Mouse (Mus musculus): ENCODE data around the gene Alkbh3.

Alkbh3 gene

DNA sequence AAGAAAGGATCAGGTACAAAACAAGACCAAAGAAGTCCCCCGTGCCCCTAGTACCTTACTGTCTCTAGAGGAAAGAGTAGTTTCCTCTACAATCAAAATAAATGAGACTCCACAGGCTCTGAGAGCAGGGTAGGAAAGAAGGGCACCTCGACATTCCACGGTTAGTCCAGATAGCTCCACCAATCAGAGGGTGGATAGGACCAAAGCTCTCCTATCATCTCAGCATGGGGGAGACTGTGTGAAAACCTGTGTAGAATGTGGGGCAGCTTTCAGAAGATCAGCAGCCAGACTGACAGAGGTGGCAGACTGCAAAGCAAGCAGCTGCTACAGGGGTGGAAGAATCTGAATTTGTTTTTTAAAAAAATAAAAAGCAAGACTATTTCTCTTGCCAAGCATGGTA, 17.8 kb downstream of the Alkbh3 start:
- no peak for DNase-seq (ENCODE audit: low spot score in 2 of 2)

DNA sequence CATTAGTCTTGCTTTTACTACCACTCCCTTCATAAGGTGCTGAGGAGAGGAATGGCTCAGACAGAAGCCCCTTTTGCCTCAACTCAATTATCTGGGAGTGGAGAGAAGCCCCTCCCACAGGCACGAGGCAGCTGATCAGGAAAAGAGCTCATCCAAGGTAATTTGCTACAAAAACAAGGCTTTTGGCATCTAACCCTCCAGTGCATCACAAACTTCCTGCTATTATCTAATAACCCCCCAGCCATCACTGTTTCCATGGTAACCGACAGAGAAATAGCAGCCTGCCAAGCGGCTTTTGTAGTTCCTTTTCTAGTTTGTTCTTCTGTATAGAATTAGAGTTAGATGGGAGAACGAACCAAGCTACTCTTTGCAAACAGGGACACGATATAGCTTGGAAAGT, 18.3 kb downstream of the Alkbh3 start:
- peak; percentile 44 to 54 for DNase-seq (ENCODE audit: low spot score in 2 of 2)

DNA sequence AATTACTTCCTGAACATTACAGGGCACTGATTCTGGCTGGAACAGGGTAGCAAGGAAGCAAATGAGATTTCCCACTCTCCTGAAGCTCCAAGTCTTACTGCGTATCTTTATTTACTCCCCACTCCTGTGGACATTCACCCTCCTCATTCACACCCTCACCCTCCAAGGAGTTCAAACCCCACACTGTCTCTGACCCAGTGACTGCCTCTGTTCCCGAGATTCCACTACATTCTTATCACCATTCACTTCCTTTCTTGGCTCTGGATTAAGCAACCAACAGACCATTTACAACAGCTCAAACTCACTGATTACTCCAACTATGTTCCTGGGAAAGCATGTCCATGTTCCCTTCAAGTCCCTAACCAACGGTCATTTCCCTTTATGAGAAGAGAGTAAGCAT, 19.3 kb downstream of the Alkbh3 start:
- DNase-seq (ENCODE audit: low spot score in 2 of 2), result no peak

DNA sequence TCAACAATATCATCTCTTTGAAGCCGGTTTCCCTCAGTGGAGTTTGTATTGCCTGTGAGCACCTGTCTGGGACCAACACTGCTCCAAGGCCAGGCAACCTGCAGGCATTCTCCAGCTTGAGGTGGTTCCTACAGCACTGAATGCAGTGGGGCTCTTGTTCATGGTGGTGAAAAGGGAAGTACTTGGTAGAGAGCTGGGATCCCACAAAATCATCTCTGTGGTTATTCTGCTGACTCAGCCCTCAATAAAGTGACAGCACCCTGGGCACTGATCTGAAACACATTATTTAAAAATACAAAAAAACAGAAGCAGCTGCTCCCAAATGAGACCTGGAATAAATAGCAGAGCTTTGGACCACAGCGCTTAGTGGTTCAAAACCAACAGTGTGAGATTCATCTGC, 22.2 kb downstream of the Alkbh3 start:
- DNase-seq (ENCODE audit: low spot score in 2 of 2), result no peak

DNA sequence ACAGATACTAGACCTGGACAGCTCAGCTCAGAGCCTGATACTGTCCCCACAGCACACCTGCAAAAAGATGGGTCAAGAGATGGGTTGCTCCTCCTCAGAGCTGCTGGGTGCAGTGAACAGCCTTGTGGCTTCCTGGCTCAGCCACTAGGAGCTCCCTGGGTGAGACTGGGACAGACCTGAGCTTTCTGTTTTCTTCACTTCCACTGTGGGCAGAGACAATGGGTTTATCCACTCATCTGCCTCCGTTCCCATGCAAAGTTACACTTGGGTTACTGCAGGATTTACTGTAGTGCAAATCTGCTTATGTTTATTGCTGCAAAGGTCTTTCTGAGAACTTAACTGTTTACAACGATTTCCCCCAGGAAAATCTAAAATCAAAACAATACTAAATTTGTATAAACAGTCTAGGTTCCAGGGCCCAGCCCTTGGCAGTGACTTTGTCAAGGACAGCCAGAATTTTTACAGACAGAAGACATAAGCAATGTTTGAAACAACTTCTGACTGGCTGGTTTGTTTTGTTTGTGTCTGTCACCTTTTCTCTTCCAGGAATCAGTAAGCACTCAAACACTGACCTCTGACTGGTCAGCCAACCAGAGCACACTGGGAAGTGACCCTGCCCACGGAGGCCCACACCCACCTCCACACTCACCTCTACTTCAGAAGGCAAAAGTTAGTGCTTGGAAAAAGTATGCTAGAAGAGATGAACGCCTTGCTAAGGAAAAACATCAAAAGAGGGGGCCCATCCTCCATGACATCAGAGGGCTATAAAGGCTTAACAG, 28.0 kb downstream of the Alkbh3 start:
- no peak for DNase-seq (ENCODE audit: low spot score in 2 of 2)

DNA sequence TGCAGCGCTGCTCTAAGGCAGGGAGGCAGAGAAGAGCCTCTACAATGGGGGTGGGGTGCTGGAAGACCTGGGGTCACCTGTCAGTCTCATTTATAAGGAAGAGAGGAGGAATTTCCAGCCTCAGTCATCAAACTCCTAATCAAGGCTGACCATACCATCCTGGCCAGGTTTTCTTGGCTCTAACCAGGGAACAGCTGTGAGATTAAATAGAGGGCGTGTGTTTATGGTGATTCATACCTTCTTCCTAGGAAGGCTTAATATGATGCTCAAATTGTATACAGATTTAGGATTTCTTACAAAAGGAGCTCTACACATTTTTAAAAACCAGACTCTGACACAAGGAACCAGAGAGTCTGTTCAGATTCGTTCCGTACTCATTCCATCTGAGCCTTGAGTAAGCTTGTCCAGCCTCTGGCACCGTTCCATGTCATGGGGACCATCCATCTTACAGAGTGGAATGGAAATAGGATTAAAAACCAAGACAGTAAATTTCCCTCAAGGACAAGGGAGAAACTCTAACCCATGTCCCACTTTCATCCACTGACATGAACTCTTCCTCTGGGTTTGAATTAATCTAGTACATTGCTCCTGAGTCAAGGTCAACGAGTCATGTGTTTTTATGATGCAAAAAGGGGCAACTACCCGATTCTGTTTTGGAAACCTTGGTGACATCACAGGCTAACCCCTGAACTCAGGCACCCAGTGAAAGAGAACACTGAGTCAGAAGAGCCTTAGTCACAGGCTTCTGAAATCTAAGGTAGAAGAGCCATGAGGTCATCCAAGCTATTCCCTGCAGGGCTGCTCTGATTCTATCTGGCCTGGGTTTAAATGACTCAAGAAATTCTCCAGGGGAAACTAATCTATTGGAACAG, 31.1 kb downstream of the Alkbh3 start:
- DNase-seq (ENCODE audit: low spot score in 2 of 2), result no peak

DNA sequence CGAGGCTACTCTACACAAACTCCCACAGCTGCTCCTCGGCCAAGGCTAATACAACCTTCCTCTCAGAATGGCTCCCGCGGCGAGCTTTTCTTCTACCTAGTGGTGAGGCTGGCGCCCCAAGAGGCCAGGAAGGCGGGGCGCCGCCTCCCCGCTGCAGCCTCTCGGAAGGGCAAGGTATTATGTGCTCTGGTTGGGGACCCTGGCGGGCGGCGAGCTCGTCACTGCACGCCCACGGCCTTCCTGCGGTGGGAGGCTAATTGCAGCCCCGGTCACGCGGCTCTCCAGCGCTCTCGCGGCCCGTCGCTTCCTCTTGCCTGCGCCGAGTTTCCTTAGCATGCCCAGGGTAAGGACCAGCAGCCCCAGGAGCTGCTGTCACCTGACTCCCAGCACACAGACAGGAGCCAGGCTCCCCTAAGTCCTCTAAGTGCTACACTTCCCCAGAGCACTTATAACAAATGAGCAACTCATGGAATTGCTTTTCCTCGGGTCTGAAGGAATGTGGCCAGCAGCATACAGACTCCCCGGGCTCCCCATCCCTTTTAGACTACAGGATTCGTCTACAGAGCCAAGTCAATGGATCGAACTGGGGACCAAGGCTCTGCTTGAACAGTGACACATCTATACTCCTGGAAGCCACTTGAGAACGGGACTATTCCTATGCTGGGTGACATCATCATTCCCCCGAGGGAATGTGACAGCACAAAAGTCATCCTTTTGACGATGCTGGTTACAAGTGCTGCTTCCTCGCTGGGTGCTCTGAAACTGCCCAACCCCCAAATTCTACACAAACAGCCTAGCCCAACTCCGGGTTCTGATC, 34.0 kb downstream of the Alkbh3 start:
- peak; percentile 39 to 52 for DNase-seq (ENCODE audit: low spot score in 2 of 2)

DNA sequence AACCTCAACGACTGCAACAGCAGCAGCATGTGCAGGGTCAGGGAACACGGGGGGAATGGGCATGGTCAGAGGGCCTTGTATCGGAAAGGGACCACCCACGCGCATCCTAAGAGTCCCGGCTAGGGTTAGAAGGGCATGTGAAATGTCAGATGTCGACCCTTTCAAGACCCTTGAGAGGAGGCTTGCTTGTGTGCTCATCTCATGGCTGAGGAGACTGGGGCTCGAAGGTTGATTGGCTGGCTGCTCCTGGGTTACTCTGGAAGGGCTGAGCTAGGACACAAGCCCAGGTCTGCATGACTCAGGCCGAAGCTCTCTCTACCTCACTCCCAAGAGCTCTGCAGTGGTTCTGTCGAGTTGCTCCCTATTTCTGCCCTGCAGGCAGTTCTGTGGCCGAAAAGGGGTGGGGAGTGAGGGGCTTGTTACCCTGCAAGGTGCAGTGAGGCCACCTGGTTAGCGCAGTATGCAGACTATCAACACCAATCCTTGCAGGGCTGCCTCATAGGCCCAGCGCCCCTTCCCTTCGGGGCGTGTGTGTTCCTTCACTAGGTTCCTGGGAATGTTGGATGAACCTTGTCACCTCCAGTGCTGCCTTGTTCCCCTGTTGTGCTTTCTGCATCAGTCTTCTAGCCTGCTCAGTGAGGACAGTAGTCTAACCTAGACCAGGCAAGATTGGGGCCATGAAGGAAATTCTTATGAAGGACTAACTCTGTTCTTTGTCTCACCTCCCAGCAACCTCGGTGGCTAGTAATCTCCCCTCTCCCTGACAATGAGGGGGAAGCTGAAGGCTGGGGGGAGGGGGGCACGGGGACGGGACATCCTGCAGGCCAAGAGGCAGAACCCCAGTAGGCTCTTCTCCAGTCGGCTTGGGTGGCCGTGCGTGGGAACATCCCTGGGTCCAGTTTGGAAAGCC, 34.8 kb downstream of the Alkbh3 start:
- no peak for DNase-seq (ENCODE audit: low spot score in 2 of 2)

DNA sequence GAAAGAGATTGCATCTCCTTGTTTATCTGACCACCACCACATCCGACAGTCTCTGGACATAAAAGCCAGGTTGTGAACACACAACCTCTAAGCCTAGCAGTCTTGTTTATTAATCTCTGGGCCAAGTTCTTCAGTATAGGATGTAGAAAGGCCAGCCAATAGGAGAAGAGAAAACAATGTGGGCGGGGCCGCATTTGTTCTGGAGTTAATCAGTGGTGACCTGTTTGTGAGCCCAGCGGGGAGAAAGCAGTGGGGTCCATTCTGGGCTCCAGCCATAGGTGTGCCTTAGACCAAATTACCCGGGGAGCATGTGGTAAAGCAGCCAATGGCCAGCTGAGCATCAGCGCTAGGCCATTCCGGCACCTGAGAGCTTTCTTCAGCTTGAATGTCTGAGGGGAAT, 35.6 kb downstream of the Alkbh3 start:
- DNase-seq (ENCODE audit: low spot score in 2 of 2), result no peak

DNA sequence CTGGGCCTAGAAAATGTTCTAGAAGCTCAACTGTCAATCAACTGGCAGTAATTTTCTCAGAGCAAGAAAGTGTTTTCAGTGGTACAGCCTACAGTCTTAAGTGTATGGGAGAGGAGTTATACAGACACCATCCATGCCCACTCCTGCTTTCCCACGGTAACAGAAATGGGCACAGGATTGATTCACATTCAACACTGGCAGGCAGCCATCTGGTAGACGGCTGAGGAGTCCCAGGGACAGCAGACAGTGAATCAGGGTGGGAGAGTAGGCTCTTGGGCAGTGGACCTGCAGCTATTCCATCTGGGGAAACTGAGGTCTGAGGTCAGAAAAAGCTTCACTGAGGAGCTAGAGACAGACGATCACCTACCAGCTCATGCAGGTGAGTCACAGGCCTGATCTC, 39.0 kb downstream of the Alkbh3 start:
- no peak for DNase-seq (ENCODE audit: low spot score in 2 of 2)

DNA sequence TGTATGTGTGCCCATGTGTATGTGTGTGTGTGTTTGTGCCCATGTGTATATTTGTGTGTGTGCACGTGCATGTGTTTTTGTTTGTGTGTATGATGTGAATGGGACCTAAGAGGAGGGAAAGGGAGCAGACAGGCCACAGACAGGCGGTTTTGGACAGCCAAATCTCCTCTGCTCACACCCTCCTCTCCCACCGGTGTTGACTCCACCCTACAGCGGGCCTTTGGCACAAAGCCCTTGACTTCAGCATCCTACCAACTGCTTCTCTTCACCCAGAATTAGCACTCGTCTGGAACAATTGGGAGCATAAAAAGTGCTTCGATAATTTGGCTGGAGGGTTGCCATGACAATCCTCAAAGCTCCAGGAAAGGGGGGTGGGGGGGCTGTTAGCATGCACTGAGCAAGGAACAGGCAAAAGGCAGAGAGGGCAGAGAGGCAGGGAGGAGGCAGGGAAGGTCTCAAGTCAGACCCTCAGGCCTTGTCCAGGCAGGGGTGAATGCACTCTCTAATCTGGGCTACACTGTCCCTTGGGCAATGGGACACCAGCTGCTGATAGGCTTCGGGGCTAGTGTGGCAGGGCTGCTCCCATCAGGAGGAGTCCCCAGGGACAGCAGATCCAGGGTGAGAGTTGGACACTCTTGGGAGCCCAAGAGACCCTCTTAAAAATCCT, 46.0 kb downstream of the Alkbh3 start:
- DNase-seq (ENCODE audit: low spot score in 2 of 2), result peak in 1 of 2 experiments; percentile 20

DNA sequence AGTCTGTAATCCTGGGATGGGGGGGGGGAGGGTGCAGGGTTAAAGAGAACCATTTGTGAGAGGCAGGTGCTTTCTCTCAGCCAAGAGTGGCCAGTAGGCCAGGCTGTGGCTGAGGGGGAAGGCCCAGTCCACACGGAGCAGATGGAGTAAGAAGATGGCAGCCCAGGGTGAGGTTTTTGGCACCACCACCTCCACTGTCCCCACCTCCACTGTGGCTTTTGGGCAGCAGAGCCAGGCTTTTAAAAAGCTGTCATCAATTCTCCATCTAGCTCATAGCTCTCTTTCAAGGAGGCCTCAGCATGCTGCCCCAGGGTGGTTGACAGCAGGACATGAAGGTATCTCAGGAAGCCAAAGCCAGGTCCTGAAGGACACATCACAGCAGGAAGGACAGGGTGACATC, 46.8 kb downstream of the Alkbh3 start:
- DNase-seq (ENCODE audit: low spot score in 2 of 2), result no peak

DNA sequence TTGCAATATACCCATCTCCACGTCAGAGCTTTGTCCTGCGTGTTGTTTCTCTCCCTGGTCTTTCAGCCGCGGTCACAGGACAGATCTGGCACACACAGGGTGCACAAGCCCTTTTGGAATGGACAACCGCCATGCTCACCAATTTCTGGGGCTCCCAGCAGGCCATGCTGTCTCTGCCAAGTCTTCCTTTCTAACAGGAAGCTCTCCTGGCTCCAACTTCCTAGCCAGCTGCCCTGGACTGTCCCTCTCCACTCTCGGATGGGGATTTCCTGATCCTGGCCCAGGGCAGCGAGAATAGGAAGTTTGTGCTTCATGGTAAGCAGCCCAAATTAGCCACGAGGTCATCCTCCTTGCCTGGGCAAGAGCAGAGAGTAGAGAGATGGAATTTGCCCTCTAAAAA, 48.9 kb downstream of the Alkbh3 start:
- peak; percentile 43 to 71 for DNase-seq (ENCODE audit: low spot score in 2 of 2)

DNA sequence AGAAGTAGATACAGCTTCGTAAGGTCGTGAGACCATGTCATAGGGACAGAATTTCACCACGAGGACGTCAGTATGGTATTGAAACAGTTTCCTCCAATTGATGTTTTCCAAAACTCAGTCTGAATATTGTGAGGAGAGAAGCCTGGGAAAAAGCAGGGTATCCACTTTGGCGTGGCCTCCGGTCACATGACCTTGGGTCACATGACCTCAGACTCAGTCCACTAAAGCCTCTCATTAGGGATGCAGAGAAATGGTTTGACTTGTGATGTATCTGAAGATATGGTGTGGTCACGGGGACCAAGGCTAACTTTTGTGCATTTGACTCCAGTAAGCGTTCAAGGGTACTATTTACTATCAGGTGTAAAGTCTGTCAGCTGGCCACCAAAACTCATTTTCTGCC, 51.3 kb downstream of the Alkbh3 start:
- DNase-seq (ENCODE audit: low spot score in 2 of 2), result no peak

DNA sequence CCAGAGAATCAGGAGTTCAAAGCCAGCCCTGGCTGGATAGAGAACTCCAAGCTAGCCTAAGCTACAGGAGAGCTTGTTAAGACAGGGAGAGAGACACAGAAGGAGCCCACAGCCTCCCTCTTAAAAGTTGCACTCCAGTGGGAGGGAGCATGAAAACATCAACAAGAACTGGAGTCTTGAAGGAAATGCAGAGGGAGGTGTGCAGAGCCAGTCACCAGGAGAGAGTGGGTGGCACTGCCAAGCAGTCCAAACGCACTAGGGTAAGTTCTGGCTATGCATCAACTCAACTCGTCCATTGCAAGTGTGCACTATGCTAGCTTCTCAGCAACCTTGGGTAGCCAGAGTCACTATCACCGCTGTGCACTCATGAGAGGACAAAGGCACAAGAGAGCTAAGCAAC, 52.4 kb downstream of the Alkbh3 start:
- DNase-seq (ENCODE audit: low spot score in 2 of 2), result no peak

DNA sequence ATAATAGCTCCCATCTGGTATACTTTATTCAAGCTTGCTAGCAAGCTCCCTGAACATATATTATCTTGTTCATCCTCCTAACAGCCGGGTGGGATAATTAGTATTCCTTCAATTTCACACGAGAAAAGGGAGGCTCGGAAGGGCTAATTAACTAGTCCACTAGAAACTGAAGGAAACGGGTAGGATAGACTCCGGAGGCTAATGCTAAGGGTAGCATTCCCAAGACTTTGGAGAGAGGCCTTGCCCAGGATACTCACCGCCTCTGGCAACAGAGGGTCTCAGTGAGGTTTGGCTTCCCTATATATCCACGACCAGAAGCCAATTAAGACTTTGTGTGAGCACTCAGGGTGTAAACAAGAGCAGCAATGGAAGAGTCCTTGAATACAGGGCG, 52.8 kb downstream of the Alkbh3 start:
- DNase-seq (ENCODE audit: low spot score in 2 of 2), result no peak

DNA sequence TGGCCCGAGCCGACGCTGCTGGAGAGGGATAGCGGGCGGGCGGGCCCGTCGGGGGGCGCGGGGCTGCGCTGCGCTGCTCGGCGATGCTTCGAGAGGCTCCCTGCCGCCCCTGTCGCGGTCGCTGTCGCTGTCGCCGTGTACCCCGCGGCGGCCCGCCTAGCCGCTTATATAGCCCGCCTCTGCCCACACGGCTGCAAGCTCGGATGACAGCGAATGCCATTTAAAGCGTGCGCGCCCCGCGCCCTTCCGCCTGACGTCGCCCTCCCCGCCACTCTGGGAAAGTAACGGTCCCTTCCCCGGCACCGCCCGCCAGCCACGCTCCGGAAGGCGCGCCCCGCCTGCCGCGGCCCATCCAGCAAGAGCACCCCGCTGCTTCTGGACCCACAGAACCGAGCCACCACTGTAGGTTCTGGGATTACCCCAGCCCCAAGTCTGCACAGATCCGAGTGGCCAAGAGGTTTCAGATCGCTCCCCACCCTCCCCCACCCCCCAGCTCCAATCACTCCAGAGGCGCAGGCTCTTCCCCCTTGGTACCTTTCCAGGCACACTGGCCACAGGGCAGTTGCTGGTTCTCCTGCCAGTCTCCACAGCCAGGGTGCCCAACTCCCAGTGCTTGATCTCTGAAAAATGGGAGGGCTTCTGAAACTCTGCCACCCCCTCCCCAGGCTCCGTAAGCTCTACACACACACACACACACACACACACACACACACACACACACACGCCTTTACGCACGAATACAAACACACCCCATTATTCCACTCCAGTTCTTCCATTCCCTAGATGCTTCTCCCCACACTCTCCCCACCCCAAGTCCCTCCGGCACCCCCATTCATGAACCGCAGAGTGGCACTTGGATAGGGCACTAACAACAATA, 53.5 kb downstream of the Alkbh3 start, which contains the start of gene Gm13889:
Gene Gm13889, minus strand, starts transcription at position 294 of the 877 bp plus-strand sequence.
- peak; percentile 65 to 68 for DNase-seq (ENCODE audit: low spot score in 2 of 2)

DNA sequence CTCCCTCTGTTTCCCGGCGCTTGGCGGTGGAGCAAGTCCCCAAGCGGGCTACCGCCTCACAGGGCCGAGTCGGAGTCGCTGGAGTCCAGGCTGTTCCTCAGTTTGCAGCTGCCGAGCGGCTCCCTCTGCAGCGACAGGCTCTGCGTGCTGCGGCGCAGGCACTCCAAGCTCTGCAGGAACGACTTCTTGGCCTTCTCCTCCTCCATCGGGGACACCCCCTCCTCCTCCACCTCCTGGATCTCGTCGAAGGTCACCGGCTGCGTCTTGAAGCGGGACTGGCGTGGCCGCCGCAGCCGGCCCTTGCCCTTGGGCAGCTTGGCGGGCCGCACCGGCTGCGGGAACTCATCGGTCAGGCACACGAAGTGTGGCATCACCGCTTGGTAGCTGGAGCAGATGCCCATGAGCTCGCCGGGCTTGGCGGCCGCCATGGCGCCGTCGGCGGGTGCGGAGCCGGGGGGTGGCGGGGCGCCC, 54.2 kb downstream of the Alkbh3 start:
- DNase-seq (ENCODE audit: low spot score in 2 of 2), result peak; percentile 46 to 47

DNA sequence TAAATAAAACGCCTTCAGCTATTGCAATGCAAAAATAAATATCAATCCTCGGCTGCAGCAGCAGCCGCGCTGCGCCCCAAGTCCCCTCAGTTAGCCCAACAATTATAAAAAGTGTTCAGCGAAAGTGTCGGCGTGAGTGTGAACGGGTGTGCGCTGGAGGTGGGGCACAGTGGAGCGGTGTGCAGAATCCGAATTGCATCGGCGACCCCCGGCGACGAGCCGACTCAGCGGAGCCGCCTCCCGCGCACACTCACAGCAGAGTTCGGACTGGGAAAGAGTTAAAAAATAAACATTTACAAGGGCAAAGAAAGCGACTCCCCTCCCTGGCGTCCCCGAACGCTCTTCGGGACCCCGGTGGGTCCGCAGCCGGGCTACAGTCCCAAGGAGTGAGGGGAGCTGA, 54.7 kb downstream of the Alkbh3 start:
- no peak for DNase-seq (ENCODE audit: low spot score in 2 of 2)

Data from heart, adult 9 months (tissue).